Mouse (Mus musculus) cerebellum, adult 2 months (tissue): ENCODE measurements around the gene Rras2.

Experiments
- CTCF ChIP-seq: fragments of 200-500 bp; IDR thresholded peaks from 2 replicates; pipeline ENCODE4 v1.5.1; 2011; ENCODE audit warnings: low read depth, mild to moderate bottlenecking, control low read depth, low read length, moderate library complexity, borderline replicate concordance; ENCODE audit not compliant: insufficient read depth
- POLR2A ChIP-seq: fragments of 200-500 bp; IDR thresholded peaks from 2 replicates; pipeline ENCODE4 v1.6.1; 2011; ENCODE audit warnings: low read length, control low read depth, borderline replicate concordance; ENCODE audit not compliant: insufficient read depth

DNA sequence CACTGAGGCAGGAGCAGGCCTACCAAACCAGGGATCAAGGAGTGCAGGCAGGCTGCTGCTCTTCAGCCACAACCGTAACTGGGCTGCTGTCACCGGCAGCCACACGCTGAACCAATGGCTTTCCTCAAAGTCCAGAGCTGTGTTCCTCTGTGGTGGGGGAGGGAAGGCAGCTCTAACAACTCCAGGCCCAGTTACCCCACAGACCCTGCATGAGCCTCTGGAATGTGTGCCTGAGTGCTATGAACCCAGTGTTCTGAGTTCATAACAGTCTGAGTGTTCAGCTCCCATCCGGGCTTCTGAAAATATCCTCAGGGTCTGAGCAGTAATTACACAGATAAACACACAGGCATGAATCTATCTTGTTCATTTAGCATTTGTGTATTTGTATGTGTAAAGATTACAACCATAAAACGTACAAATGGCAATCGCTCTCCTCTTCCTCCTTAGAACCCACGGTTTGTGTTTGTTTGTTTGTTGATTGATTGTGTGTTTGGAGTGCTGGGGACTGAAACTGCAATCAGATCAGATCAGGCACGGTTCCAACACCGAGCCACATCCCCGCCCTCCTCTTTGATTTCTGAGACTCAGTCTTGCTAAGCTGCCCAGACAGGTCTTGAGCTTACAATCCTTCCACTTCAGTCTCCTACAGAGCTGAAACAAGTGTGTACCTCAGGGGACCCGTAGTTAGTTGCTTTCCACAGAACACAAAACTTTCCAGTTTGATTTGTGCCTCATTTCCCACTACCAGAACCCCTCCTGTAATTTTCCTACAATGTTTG lies 52.0 kb downstream of the Rras2 start:
- no peak for TF ChIP-seq CTCF
- TF ChIP-seq POLR2A: no peak
